Mouse (Mus musculus) myocyte (in vitro differentiated cells): ENCODE data around the gene Rc3h1.

ENCODE experiments used
- CEBPB ChIP-seq: IDR thresholded peaks from 2 replicates; pipeline ENCODE4 v1.6.1; 2011; ENCODE audit warnings: mild to moderate bottlenecking, moderate library complexity; ENCODE audit not compliant: poor library complexity, insufficient read depth, severe bottlenecking
- E2F4 ChIP-seq: IDR thresholded peaks from one replicate; pipeline ENCODE4 v1.6.1; 2011; ENCODE audit warnings: mild to moderate bottlenecking, control low read depth, moderate library complexity; ENCODE audit not compliant: insufficient read depth
- MAX ChIP-seq: IDR thresholded peaks from one replicate; pipeline ENCODE4 v1.6.1; 2011; ENCODE audit warnings: low read depth, mild to moderate bottlenecking, control low read depth
- MYOD1 ChIP-seq, 3 experiments: IDR thresholded peaks; one replicate each; pipeline ENCODE4 v1.6.1; 2011; ENCODE audit warnings: control low read depth in 2 of 3, low read depth in 2 of 3, mild to moderate bottlenecking in 2 of 3, moderate library complexity in 1 of 3; ENCODE audit not compliant: insufficient read length in 2 of 3, control insufficient read depth in 1 of 3
- MYOG ChIP-seq, 3 experiments: IDR thresholded peaks; one replicate each; pipeline ENCODE4 v1.6.1; 2011; ENCODE audit warnings: control low read depth in 2 of 3, low read depth in 2 of 3, mild to moderate bottlenecking in 2 of 3; ENCODE audit not compliant: insufficient read length in 2 of 3, control insufficient read depth in 1 of 3, insufficient read depth in 1 of 3
- POLR2A ChIP-seq: IDR thresholded peaks from one replicate; pipeline ENCODE4 v1.6.1; 2011; ENCODE audit warnings: low read depth, mild to moderate bottlenecking, control low read depth, moderate library complexity; ENCODE audit not compliant: insufficient read length
- POLR2AphosphoS2 ChIP-seq: IDR thresholded peaks from one replicate; pipeline ENCODE4 v1.6.1; 2011; ENCODE audit warnings: low read depth, control low read depth; ENCODE audit not compliant: insufficient read length
- REST ChIP-seq: IDR thresholded peaks from one replicate; pipeline ENCODE4 v1.6.1; 2011; ENCODE audit warnings: mild to moderate bottlenecking, control low read depth, moderate library complexity; ENCODE audit not compliant: insufficient read depth, insufficient read length
- TCF12 ChIP-seq: IDR thresholded peaks from one replicate; pipeline ENCODE4 v1.6.1; 2011; ENCODE audit warnings: mild to moderate bottlenecking, control low read depth; ENCODE audit not compliant: poor library complexity, insufficient read depth, severe bottlenecking
- USF1 ChIP-seq: IDR thresholded peaks from one replicate; pipeline ENCODE4 v1.6.1; 2011; ENCODE audit warnings: low read depth, mild to moderate bottlenecking, control low read depth, moderate library complexity

GRCm38 (mm10) chr1:160933896-160934482 lies 27.8 kb downstream of the Rc3h1 start:
- no peak for TF ChIP-seq POLR2A
- TF ChIP-seq MYOG (IDR thresholded peaks at IDR 0.05; ENCODE audit: control insufficient read depth in 1 of 3, insufficient read depth in 1 of 3, insufficient read length in 2 of 3, low read depth in 2 of 3): no peak
- no peak for TF ChIP-seq USF1
- no peak for TF ChIP-seq E2F4
- no peak for TF ChIP-seq CEBPB
- TF ChIP-seq POLR2AphosphoS2: no peak
- TF ChIP-seq MYOD1 (IDR thresholded peaks at IDR 0.05; ENCODE audit: control insufficient read depth in 1 of 3, insufficient read length in 2 of 3, low read depth in 2 of 3): no peak
- no peak for TF ChIP-seq MAX
- TF ChIP-seq TCF12: no peak
- TF ChIP-seq REST: no peak
